Mouse (Mus musculus) MEL (cell line): ENCODE measurements at regions not wholly inside any gene's neighbourhood (a gene's known extent, or its start where the extent isn't known, plus 50 kb on each side); places are given as distances from the start of the nearest gene placed in this dataset.

Experiments used
- CTCF ChIP-seq, 3 experiments: IDR thresholded peaks in 2 of 3; conservative IDR thresholded peaks in 1 of 3; 2 replicates each; pipeline ENCODE4 v1.5.1; 2011 to 2012; ENCODE audit warnings: low read length in 3 of 3, low read depth in 2 of 3, mild to moderate bottlenecking in 2 of 3, improper control_type of control experiment in 1 of 3, inconsistent platforms in 1 of 3, mixed read lengths in 1 of 3, moderate library complexity in 1 of 3; ENCODE audit not compliant: control insufficient read depth in 1 of 3, insufficient read depth in 1 of 3, poor library complexity in 1 of 3, severe bottlenecking in 1 of 3
- EP300 ChIP-seq, 2 experiments: IDR thresholded peaks; 2 replicates each; pipeline ENCODE4 v1.6.1; 2011; ENCODE audit warnings: improper control_type of control experiment in 2 of 2, low read length in 2 of 2, low read depth in 1 of 2, mild to moderate bottlenecking in 1 of 2
- MAX ChIP-seq: IDR thresholded peaks from 2 replicates; pipeline ENCODE4 v1.6.1; 2011; ENCODE audit warnings: low read length, improper control_type of control experiment
- MYC ChIP-seq: IDR thresholded peaks from 2 replicates; pipeline ENCODE4 v1.6.1; 2011; ENCODE audit warnings: low read depth, mild to moderate bottlenecking, low read length, improper control_type of control experiment, moderate library complexity
- POLR2A ChIP-seq, 2 experiments: IDR thresholded peaks; 2 replicates each; pipeline ENCODE4 v1.6.1; 2011 to 2012; ENCODE audit warnings: low read length in 2 of 2, mild to moderate bottlenecking in 2 of 2, control low read depth in 1 of 2, improper control_type of control experiment in 1 of 2, low read depth in 1 of 2, moderate library complexity in 1 of 2; ENCODE audit not compliant: control insufficient read depth in 1 of 2, insufficient read depth in 1 of 2, poor library complexity in 1 of 2
- POLR2AphosphoS5 ChIP-seq: IDR thresholded peaks from 2 replicates; pipeline ENCODE4 v1.6.1; 2012; ENCODE audit warnings: low read depth, borderline replicate concordance, mild to moderate bottlenecking, inconsistent platforms, low read length, moderate library complexity, mixed read lengths
- RAD21 ChIP-seq: IDR thresholded peaks from 2 replicates; pipeline ENCODE4 v1.6.1; 2011; ENCODE audit warnings: mild to moderate bottlenecking, low read depth, low read length, improper control_type of control experiment
- TBP ChIP-seq: IDR thresholded peaks from 2 replicates; pipeline ENCODE4 v1.8.0; 2011; ENCODE audit warnings: low read depth, low read length, improper control_type of control experiment
- USF2 ChIP-seq, 2 experiments: IDR thresholded peaks; 2 replicates each; pipeline ENCODE4 v1.6.1; 2011 to 2012; ENCODE audit warnings: improper control_type of control experiment in 2 of 2, low read length in 2 of 2, borderline replicate concordance in 1 of 2, inconsistent platforms in 1 of 2, low read depth in 1 of 2, mild to moderate bottlenecking in 1 of 2; ENCODE audit not compliant: insufficient read depth in 1 of 2
- ZC3H11A ChIP-seq: IDR thresholded peaks from 2 replicates; pipeline ENCODE4 v1.6.1; 2012; ENCODE audit warnings: low read depth, mild to moderate bottlenecking, inconsistent platforms, low read length, improper control_type of control experiment

GRCm38 (mm10) chr15:102819181-102819580 lies 97.2 kb upstream of the Calcoco1 start:
- TF ChIP-seq CTCF (IDR thresholded peaks at IDR 0.05 in 2 of 3, conservative IDR thresholded peaks at IDR 0.05 in 1 of 3; ENCODE audit: control insufficient read depth in 1 of 3, insufficient read depth in 1 of 3, low read depth in 2 of 3, low read length in 3 of 3, poor library complexity in 1 of 3, severe bottlenecking in 1 of 3) = no peak
- TF ChIP-seq RAD21 = no peak
- no peak for TF ChIP-seq POLR2A (IDR thresholded peaks at IDR 0.05; ENCODE audit: control insufficient read depth in 1 of 2, insufficient read depth in 1 of 2, low read depth in 1 of 2, low read length in 2 of 2, poor library complexity in 1 of 2)
- no peak for TF ChIP-seq USF2 (IDR thresholded peaks at IDR 0.05; ENCODE audit: borderline replicate concordance in 1 of 2, insufficient read depth in 1 of 2, low read depth in 1 of 2, low read length in 2 of 2)
- TF ChIP-seq EP300 (IDR thresholded peaks at IDR 0.05; ENCODE audit: low read depth in 1 of 2, low read length in 2 of 2) = no peak
- TF ChIP-seq MYC = no peak
- TF ChIP-seq TBP = no peak
- no peak for TF ChIP-seq MAX
- no peak for TF ChIP-seq ZC3H11A
- no peak for TF ChIP-seq POLR2AphosphoS5
